Mouse (Mus musculus) embryonic fibroblast, embryonic 13.5 days (primary cell): ENCODE measurements at regions not wholly inside any gene's neighbourhood (a gene's known extent, or its start where the extent isn't known, plus 50 kb on each side); places are given as distances from the start of the nearest gene placed in this dataset.

Experiments
- H3K27ac ChIP-seq: 2 replicates; pipeline ENCODE4 v1.5.1; 2012; ENCODE audit warnings: low read length, control low read depth, inconsistent platforms; ENCODE audit not compliant: insufficient read depth
- H3K4me1 ChIP-seq: 2 replicates; pipeline ENCODE4 v1.6.1; 2011; ENCODE audit warnings: low read length; ENCODE audit not compliant: control insufficient read depth, insufficient read depth
- H3K4me3 ChIP-seq: 2 replicates; pipeline ENCODE4 v1.5.1; 2011; ENCODE audit warnings: mild to moderate bottlenecking, control low read depth, low read length; ENCODE audit not compliant: insufficient read depth
- CTCF ChIP-seq: IDR thresholded peaks from 2 replicates; pipeline ENCODE4 v1.5.1; 2011; ENCODE audit warnings: mild to moderate bottlenecking, control low read depth, low read length, moderate library complexity, borderline replicate concordance; ENCODE audit not compliant: insufficient read depth
- POLR2A ChIP-seq: IDR thresholded peaks from 2 replicates; pipeline ENCODE4 v1.6.1; 2011; ENCODE audit warnings: low read depth, mild to moderate bottlenecking, control low read depth, low read length, moderate library complexity

GRCm38 (mm10) chr1:174999265-175000200 lies 77.9 kb upstream of the Grem2 start:
- no peak overlapping the region for H3K27ac ChIP-seq
- no peak for TF ChIP-seq POLR2A
- peak; percentile 61 for TF ChIP-seq CTCF
- no peaks in the 10 kb centered on the region for H3K4me1 ChIP-seq
- no peak overlapping the region for H3K4me3 ChIP-seq

GRCm38 (mm10) chr1:174992520-174992919 lies 70.9 kb upstream of the Grem2 start:
- Histone ChIP-seq H3K4me3 (no peak overlapping the region), H3K27ac (no peak overlapping the region), H3K4me1 (no peaks in the 10 kb centered on the region)
- TF ChIP-seq CTCF, result no peak
- no peak for TF ChIP-seq POLR2A

- Histone ChIP-seq H3K4me3 (no peak overlapping the region), H3K27ac (no peak overlapping the region), H3K4me1 (no peaks in the 10 kb centered on the region)
- TF ChIP-seq CTCF (no peak), POLR2A (no peak)
Observed at GRCm38 (mm10) chr1:174988590-174988989, 67.0 kb upstream of the Grem2 start.

- H3K4me3 ChIP-seq, result no peak overlapping the region
- TF ChIP-seq POLR2A (no peak), CTCF (no peak)
- peaks cover 3% of the 10 kb centered on the region; the same call in 1 of the 2 replicates for H3K4me1 ChIP-seq
- H3K27ac ChIP-seq, result peak overlapping the region; percentile 66
Observed at GRCm38 (mm10) chr1:174971895-174972294, 50.3 kb upstream of the Grem2 start.
